Mouse (Mus musculus) erythroblast, embryonic 14.5 days (primary cell): ENCODE data around the gene Cenpc1.

Source experiments
- GATA1 ChIP-seq: IDR thresholded peaks from 2 replicates; pipeline ENCODE4 v1.6.1; 2012; ENCODE audit warnings: low read length, inconsistent platforms, mixed read lengths
- TAL1 ChIP-seq: IDR thresholded peaks from 3 replicates; pipeline ENCODE4 v1.6.1; 2012; ENCODE audit warnings: low read length, inconsistent platforms, mixed read lengths

DNA sequence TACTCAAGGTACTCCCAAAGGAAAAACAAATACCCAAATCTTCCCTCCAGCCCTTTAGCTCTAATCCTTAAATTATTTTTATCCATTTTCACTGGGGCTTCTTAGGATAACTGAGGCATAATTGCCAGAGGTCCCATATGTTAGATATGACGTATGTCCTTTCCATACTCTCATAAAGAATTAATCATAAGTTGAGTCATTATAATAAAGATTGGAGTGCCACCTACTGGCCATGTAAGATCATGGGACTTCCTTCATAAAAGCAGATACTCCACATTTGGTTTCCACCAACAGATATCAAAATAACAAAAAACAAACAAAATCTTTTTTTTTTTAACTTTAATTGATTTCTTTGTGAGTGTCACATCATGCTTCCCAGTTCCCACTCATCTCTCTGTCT is 73.3 kb downstream of the Cenpc1 start:
- TF ChIP-seq GATA1, result no peak
- TF ChIP-seq TAL1, result no peak
